Mouse (Mus musculus): Measurements from ENCODE around the gene Wdr6.

Wdr6 gene

DNA sequence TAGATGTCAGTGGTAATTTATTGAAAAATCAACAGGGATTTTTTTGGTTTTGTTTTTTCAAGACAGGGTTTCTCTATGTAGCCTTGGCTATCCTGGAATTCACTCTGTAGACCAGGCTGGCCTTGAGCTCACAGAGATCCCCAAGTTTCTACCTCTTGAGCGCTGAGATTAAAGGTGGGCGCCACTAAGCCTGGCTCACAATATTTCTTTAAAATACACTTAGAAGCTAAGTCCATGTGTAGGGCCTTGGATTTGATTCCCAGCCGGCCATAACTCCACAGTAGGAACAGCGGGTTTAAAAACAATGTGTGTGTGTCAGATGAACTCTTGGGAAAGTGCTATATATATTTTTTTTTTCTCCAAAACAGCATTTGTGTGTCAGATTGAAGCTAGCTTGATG lies 55.2 kb downstream of the Wdr6 start:
- no peak for DNase-seq

All from lung, adult 18-20 months (tissue).